Mouse (Mus musculus) liver, embryonic 15.5 days (tissue): ENCODE measurements around the gene Fam19a4. TPM values are rescaled to one million over a fixed set of nuclear protein-coding genes. Genes with fewer than 3 reads are reported as not detected.
A peak's percentile ranks its signal among the peaks of the same experiment; 100 is the strongest.
"Not testable (repeated sequence)": the region's sequence is repeated elsewhere in the genome, so short reads cannot be mapped to it uniquely, and the experiment has no call there.

Experiments
- ATAC-seq: fragments of 200-750 bp; cut with Nextera tagmentation; 2 replicates; pipeline ENCODE4 v1.8.0; 2017; ENCODE audit warnings: moderate number of reproducible peaks, mild to moderate bottlenecking, moderate library complexity; ENCODE audit not compliant: insufficient read depth
- H3K27ac ChIP-seq: fragments of 300-500 bp; sonication (generic); replicated peaks from 2 replicates; pipeline ENCODE4 v1.5.1; 2015; ENCODE audit warnings: mild to moderate bottlenecking, inconsistent platforms
- H3K27me3 ChIP-seq: fragments of 300-500 bp; sonication (generic); 2 replicates; pipeline ENCODE4 v1.6.1; 2015; ENCODE audit warnings: mild to moderate bottlenecking, inconsistent platforms
- H3K36me3 ChIP-seq: fragments of 300-500 bp; sonication (generic); replicated peaks from 2 replicates; pipeline ENCODE4 v1.6.1; 2015; ENCODE audit warnings: moderate library complexity, mild to moderate bottlenecking, inconsistent platforms
- H3K4me1 ChIP-seq: fragments of 300-500 bp; sonication (generic); replicated peaks from 2 replicates; pipeline ENCODE4 v1.6.1; 2015; ENCODE audit warnings: inconsistent platforms
- H3K4me2 ChIP-seq: fragments of 300-500 bp; sonication (generic); 2 replicates; pipeline ENCODE4 v1.6.1; 2015; ENCODE audit warnings: moderate library complexity, mild to moderate bottlenecking, inconsistent platforms
- H3K4me3 ChIP-seq: fragments of 300-500 bp; sonication (generic); replicated peaks from 2 replicates; pipeline ENCODE4 v1.5.1; 2015; ENCODE audit warnings: mild to moderate bottlenecking, inconsistent platforms
- H3K9ac ChIP-seq: fragments of 300-500 bp; sonication (generic); 2 replicates; pipeline ENCODE4 v1.6.1; 2015; ENCODE audit warnings: moderate library complexity, mild to moderate bottlenecking, inconsistent platforms
- H3K9me3 ChIP-seq: fragments of 300-500 bp; sonication (generic); replicated peaks from 2 replicates; pipeline ENCODE4 v1.6.1; 2016; ENCODE audit warnings: inconsistent platforms
- WGBS: fragments of 180-500 bp; shearing (Covaris S2); methylation state at CpG from one replicate; pipeline ENCODE4 v1.1.7; 2015; ENCODE audit warnings: mixed read lengths; ENCODE audit not compliant: insufficient replicate concordance; 5-methylcytosine and 5-hydroxymethylcytosine counted together
- polyA plus RNA-seq: library from polyadenylated mRNA; unstranded; fragments of >200 nt; fragmentation: Nextera tagmentation; extraction: Ambion mirVana; gene quantifications from 2 replicates; pipeline ENCODE4 v1.2.1, GENCODE M21; 2015

Fam19a4 gene
- polyA plus RNA-seq, 1 experiment from 2014 or later: not detected

- no peaks in the 10 kb centered on the region for H3K4me1 ChIP-seq
- no peak for ATAC-seq
Measured at GRCm38 (mm10) chr6:96944796-96945195, 115.4 kb downstream of the Fam19a4 start.

GRCm38 (mm10) chr6:96935776-96936175 is 124.4 kb downstream of the Fam19a4 start:
- Histone ChIP-seq H3K4me1 (no peaks in the 10 kb centered on the region), H3K9ac (no peak overlapping the region), H3K9me3 (no peaks in the 10 kb centered on the region), H3K4me2 (no peak overlapping the region), H3K27me3 (no peaks in the 10 kb centered on the region), H3K4me3 (no peak overlapping the region), H3K27ac (no peak overlapping the region), H3K36me3 (no peaks in the 10 kb centered on the region)
- ATAC-seq: no peak
- WGBS: 45% methylated on average over 1 of the region's 1 CpGs

More at GRCm38 (mm10) chr6:96944796-96945195, 115.4 kb downstream of the Fam19a4 start:
- H3K36me3 ChIP-seq: no peaks in the 10 kb centered on the region
- no peak overlapping the region for H3K4me3 ChIP-seq
- H3K27me3 ChIP-seq: no peaks in the 10 kb centered on the region
- no peaks in the 10 kb centered on the region for H3K9me3 ChIP-seq
- no peak overlapping the region for H3K4me2 ChIP-seq
- no peak overlapping the region for H3K27ac ChIP-seq
- no peak overlapping the region for H3K9ac ChIP-seq
- 20% methylated on average over 2 of the region's 2 CpGs for WGBS

DNA sequence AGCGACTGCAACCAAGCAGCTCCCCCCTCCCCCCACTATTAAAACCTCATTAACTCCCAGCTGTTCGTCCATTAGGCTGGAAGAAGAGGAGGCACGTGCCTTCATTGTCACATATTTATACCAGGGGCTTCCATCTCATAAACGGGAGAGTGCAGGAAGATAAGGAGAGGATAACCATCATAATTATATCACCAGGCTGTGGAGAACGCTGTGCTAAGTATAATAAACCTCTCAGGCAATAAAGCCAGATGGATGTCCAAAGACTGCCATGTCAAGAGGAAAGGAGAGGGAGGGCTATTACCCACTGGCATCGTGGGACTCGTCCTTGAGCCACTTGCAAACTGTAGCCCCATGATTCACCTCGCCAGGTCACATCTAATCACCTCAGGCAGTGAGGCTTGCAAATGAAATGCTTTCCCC is 151.1 kb downstream of the Fam19a4 start:
- Histone ChIP-seq H3K9me3 (no peaks in the 10 kb centered on the region), H3K36me3 (no peaks in the 10 kb centered on the region), H3K4me1 (no peaks in the 10 kb centered on the region), H3K4me2 (no peak overlapping the region), H3K27me3 (no peaks in the 10 kb centered on the region), H3K27ac (no peak overlapping the region), H3K4me3 (no peak overlapping the region), H3K9ac (no peak overlapping the region)
- no peak for ATAC-seq
- 50% methylated on average over 8 of the region's 8 CpGs for WGBS

GRCm38 (mm10) chr6:96877105-96877504 is 183.1 kb downstream of the Fam19a4 start:
- H3K27ac ChIP-seq, H3K36me3 ChIP-seq, ATAC-seq, H3K4me1 ChIP-seq, H3K9me3 ChIP-seq, H3K4me2 ChIP-seq, H3K4me3 ChIP-seq, H3K27me3 ChIP-seq, H3K9ac ChIP-seq: not testable (repeated sequence)
- WGBS: 78% methylated on average over 18 of the region's 18 CpGs

GRCm38 (mm10) chr6:96876651-96877050 is 183.6 kb downstream of the Fam19a4 start:
- H3K4me3 ChIP-seq, H3K4me1 ChIP-seq, ATAC-seq, H3K9ac ChIP-seq, H3K36me3 ChIP-seq, H3K27me3 ChIP-seq, H3K27ac ChIP-seq, H3K9me3 ChIP-seq, H3K4me2 ChIP-seq: not testable (repeated sequence)
- 69% methylated on average over 13 of the region's 13 CpGs for WGBS

GRCm38 (mm10) chr6:96853065-96853464 is 207.1 kb downstream of the Fam19a4 start:
- Histone ChIP-seq H3K9me3 (no peaks in the 10 kb centered on the region), H3K4me1 (no peaks in the 10 kb centered on the region), H3K4me3 (no peak overlapping the region), H3K36me3 (no peaks in the 10 kb centered on the region), H3K4me2 (no peak overlapping the region), H3K27ac (no peak overlapping the region), H3K27me3 (no peaks in the 10 kb centered on the region), H3K9ac (no peak overlapping the region)
- ATAC-seq: no peak
- WGBS: 52% methylated on average over 7 of the region's 7 CpGs

GRCm38 (mm10) chr6:96843944-96844343 is 216.3 kb downstream of the Fam19a4 start:
- H3K9ac ChIP-seq: no peak overlapping the region
- H3K27me3 ChIP-seq: no peaks in the 10 kb centered on the region
- no peak overlapping the region for H3K27ac ChIP-seq
- H3K4me1 ChIP-seq: no peaks in the 10 kb centered on the region
- H3K4me3 ChIP-seq: no peak overlapping the region
- no peaks in the 10 kb centered on the region for H3K9me3 ChIP-seq
- ATAC-seq: no peak
- H3K36me3 ChIP-seq: no peaks in the 10 kb centered on the region
- 25% methylated on average over 1 of the region's 1 CpGs for WGBS
- no peak overlapping the region for H3K4me2 ChIP-seq

DNA sequence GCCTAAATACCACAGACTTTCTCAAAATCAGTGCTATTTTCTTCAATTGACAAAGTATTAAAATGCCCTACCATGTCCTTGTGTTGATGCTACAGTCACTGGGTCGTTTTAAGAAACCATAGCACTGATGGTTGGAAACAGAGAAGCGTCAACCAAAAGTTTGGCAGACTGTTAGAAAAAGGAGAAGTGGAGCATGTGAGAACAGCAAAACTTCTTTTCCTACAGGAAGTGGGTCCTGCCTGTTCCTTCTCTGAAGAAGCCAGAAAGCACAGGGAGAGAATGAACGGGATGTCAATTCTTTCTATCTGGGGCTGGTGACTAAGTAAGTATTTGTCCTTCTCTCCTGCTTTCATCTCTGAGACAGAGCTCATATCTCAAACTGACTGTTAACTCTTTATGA is 219.6 kb downstream of the Fam19a4 start:
- no peak overlapping the region for H3K4me3 ChIP-seq
- H3K9me3 ChIP-seq: no peaks in the 10 kb centered on the region
- H3K27me3 ChIP-seq: no peaks in the 10 kb centered on the region
- no peak overlapping the region for H3K4me2 ChIP-seq
- H3K9ac ChIP-seq: no peak overlapping the region
- no peak for ATAC-seq
- 15% methylated on average over 3 of the region's 3 CpGs for WGBS
- H3K4me1 ChIP-seq: no peaks in the 10 kb centered on the region
- H3K36me3 ChIP-seq: no peaks in the 10 kb centered on the region
- no peak overlapping the region for H3K27ac ChIP-seq

DNA sequence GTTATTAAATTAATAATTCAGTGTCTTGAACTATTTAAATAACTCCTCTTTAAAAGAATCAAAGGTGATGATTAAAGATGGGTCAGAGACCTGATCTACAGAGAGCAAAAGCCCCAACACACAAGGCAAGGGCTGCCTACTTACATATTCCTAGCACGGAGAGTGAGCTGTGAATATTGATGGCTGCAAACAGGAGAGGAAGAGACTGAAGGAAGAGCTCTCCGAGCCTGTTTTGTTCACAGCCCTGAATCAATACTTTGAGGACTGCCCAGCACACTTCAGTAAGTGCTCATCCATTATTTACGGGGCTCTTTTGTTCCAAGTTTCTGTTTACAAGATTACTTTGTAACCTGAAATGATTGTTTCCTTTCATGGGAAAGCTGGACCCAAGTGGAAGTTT is 233.6 kb downstream of the Fam19a4 start:
- Histone ChIP-seq H3K9me3 (no peaks in the 10 kb centered on the region), H3K36me3 (no peaks in the 10 kb centered on the region), H3K27me3 (no peaks in the 10 kb centered on the region), H3K27ac (no peak overlapping the region), H3K4me2 (no peak overlapping the region), H3K9ac (no peak overlapping the region), H3K4me3 (no peak overlapping the region), H3K4me1 (no peaks in the 10 kb centered on the region)
- WGBS: 37% methylated on average over 3 of the region's 3 CpGs
- ATAC-seq: no peak

DNA sequence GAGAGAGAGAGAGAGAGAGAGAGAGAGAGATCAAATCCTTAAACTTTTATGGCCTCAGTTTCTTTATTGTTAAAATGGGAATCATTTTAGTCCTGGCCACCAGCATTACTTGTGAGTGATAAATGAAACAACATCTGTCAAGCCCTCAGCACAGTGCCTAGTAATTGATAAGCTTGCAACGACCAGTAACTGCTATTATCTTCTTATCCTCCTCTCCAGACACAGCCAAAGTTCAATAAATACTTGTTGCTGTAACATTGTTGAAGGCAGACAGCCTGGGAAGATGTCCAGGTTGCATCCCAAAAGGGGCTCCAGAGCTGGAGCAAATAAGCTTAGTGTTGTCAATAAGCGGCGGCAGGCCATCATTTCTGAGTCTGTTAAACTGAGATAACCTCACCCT is 257.2 kb downstream of the Fam19a4 start:
- Histone ChIP-seq H3K27me3 (no peaks in the 10 kb centered on the region), H3K9me3 (no peaks in the 10 kb centered on the region), H3K9ac (no peak overlapping the region), H3K36me3 (no peaks in the 10 kb centered on the region), H3K4me1 (no peaks in the 10 kb centered on the region), H3K27ac (no peak overlapping the region), H3K4me3 (no peak overlapping the region), H3K4me2 (no peak overlapping the region)
- WGBS: 17% methylated on average over 3 of the region's 3 CpGs
- ATAC-seq: 0 out of 2 replicates have a peak, but pooled peaks have one; percentile 58

GRCm38 (mm10) chr6:96798746-96799145 is 261.5 kb downstream of the Fam19a4 start:
- Histone ChIP-seq H3K4me3 (no peak overlapping the region), H3K4me1 (no peaks in the 10 kb centered on the region), H3K9me3 (no peaks in the 10 kb centered on the region), H3K27ac (no peak overlapping the region), H3K27me3 (no peaks in the 10 kb centered on the region), H3K4me2 (no peak overlapping the region), H3K36me3 (no peaks in the 10 kb centered on the region), H3K9ac (no peak overlapping the region)
- WGBS: 74% methylated on average over 1 of the region's 1 CpGs
- ATAC-seq: no peak

DNA sequence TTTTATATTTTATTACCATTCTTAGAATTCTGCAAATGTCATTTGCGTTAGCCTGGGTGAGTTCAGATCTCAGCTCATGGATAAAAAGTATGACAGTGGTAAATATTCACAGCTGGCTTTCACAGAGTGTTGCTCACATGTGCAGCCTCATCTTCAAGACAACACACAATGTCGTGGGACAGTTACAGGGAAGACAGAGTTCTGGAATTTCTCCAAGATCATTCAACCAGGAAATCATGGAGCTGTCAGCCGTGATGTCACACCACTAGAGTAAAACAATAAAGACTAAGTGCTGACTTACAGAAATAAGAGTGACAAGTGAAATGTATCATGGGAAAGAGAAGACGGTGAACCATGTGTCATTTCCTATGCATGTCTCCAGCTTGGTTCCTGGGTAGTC is 262.8 kb downstream of the Fam19a4 start:
- Histone ChIP-seq H3K27ac (no peak overlapping the region), H3K4me2 (no peak overlapping the region), H3K4me3 (no peak overlapping the region), H3K9me3 (no peaks in the 10 kb centered on the region), H3K27me3 (no peaks in the 10 kb centered on the region), H3K36me3 (no peaks in the 10 kb centered on the region), H3K4me1 (no peaks in the 10 kb centered on the region), H3K9ac (no peak overlapping the region)
- no peak for ATAC-seq
- WGBS: 64% methylated on average over 4 of the region's 4 CpGs
